Mouse (Mus musculus) cortical plate, adult 2 months (tissue): ENCODE measurements at regions not wholly inside any gene's neighbourhood (a gene's known extent, or its start where the extent isn't known, plus 50 kb on each side); places are given as distances from the start of the nearest gene placed in this dataset.

Experiments used
- H3K27ac ChIP-seq: fragments of 200-500 bp; 2 replicates; pipeline ENCODE4 v1.5.1; 2012; ENCODE audit warnings: low read length, control low read depth, inconsistent platforms; ENCODE audit not compliant: insufficient read depth
- H3K4me1 ChIP-seq: fragments of 200-500 bp; 2 replicates; pipeline ENCODE4 v1.6.1; 2011; ENCODE audit warnings: low read length; ENCODE audit not compliant: control insufficient read depth, insufficient read depth
- H3K4me3 ChIP-seq: fragments of 200-500 bp; 2 replicates; pipeline ENCODE4 v1.5.1; 2011; ENCODE audit warnings: mild to moderate bottlenecking, low read length, control low read depth; ENCODE audit not compliant: insufficient read depth
- CTCF ChIP-seq: fragments of 200-500 bp; IDR thresholded peaks from 2 replicates; pipeline ENCODE4 v1.5.1; 2011; ENCODE audit warnings: mild to moderate bottlenecking, control low read depth, low read length; ENCODE audit not compliant: insufficient read depth; ENCODE audit errors: extremely low read depth
- POLR2A ChIP-seq: fragments of 200-500 bp; IDR thresholded peaks from 2 replicates; pipeline ENCODE4 v1.6.1; 2011; ENCODE audit warnings: mild to moderate bottlenecking, low read length, control low read depth; ENCODE audit not compliant: insufficient read depth; ENCODE audit errors: extremely low read depth

- Histone ChIP-seq H3K27ac (no peak overlapping the region), H3K4me3 (no peak overlapping the region), H3K4me1 (peaks cover 2% of the 10 kb centered on the region; the same call in 1 of the 2 replicates)
- TF ChIP-seq CTCF (no peak), POLR2A (no peak)
Observed at GRCm38 (mm10) chr3:52522886-52523285, 254.8 kb downstream of the Foxo1 start.

GRCm38 (mm10) chr3:52520609-52520947, 252.4 kb downstream of the Foxo1 start:
- no peak for TF ChIP-seq POLR2A
- TF ChIP-seq CTCF: no peak

GRCm38 (mm10) chr3:52519910-52520608, 251.9 kb downstream of the Foxo1 start:
- TF ChIP-seq POLR2A (no peak), CTCF (no peak)
- Histone ChIP-seq H3K27ac (no peak overlapping the region), H3K4me1 (peaks cover 2% of the 10 kb centered on the region; the same call in 1 of the 2 replicates), H3K4me3 (no peak overlapping the region)

More at GRCm38 (mm10) chr3:52520609-52520947, 252.4 kb downstream of the Foxo1 start:
- no peak overlapping the region for H3K4me3 ChIP-seq
- no peak overlapping the region for H3K27ac ChIP-seq
- peaks cover 2% of the 10 kb centered on the region; the same call in 1 of the 2 replicates for H3K4me1 ChIP-seq

DNA sequence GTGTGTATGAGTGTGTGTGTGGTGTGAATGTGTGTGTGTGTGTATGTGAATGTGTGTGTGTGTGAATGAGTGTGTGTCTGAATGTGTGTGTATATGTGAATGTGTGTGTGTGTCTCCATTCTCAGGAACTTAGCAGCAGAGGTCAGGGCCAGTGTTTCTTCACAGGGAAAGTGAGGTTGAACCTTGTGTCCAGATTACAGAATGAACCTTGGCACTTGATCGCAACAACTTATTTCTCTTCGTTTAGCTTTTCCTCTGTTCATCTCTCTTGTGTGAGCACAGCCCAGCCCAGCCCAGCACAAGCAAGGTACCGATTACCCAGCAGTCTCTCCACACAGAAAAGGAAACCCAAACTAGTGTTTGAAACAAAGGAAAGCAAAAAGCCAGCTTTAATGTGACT, 249.7 kb downstream of the Foxo1 start:
- Histone ChIP-seq H3K4me3 (no peak overlapping the region), H3K4me1 (peaks cover 2% of the 10 kb centered on the region; the same call in 1 of the 2 replicates), H3K27ac (no peak overlapping the region)
- no peak for TF ChIP-seq POLR2A

DNA sequence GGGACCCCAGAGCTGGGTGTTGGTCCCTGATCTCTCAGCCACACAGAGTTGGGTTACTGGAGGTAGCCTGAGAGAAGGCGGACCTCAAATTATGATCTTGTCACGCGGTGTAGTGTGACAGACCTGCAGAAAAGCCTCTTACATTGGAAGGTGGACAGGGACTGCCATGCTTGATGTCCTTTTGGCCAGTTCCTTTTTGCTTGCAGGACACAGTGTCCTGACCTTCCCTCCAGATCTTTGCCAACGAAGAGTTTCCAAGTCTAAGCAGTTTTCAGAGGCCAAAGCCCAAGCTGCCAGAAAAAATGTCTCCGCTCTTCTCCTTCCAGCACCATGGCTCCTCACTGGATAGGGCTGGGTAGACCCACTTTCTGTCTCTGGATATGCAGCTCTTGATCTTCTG, 248.6 kb downstream of the Foxo1 start:
- no peak overlapping the region for H3K27ac ChIP-seq
- H3K4me1 ChIP-seq: peaks cover 2% of the 10 kb centered on the region; the same call in 1 of the 2 replicates
- TF ChIP-seq CTCF (no peak), POLR2A (no peak)
- H3K4me3 ChIP-seq: no peak overlapping the region

DNA sequence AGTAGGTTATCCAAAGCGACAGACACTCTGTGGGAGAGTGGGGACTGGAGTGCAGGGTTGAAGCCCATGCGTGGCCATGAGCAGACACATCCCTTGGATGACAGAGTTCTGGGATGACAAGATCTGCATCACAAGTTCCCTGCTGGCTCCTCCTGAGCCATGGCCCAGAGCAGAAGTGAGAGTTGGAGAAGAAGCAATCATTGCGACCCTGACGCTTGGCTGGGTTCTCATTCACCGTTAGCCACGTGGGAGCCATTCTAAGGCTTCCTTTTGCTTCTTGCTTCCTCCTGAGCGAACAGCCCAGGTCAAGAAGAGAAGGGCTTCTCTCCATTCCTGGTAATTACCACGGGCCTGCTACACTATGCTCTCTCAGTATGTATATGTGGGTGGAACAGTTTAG, 244.6 kb downstream of the Foxo1 start:
- H3K27ac ChIP-seq: no peak overlapping the region
- TF ChIP-seq POLR2A (no peak), CTCF (no peak)
- H3K4me1 ChIP-seq: peaks cover 4% of the 10 kb centered on the region; the same call in 1 of the 2 replicates
- H3K4me3 ChIP-seq: no peak overlapping the region

- no peak for TF ChIP-seq POLR2A
- no peak for TF ChIP-seq CTCF
- no peak overlapping the region for H3K4me3 ChIP-seq
- peaks cover 4% of the 10 kb centered on the region; the same call in 1 of the 2 replicates for H3K4me1 ChIP-seq
- no peak overlapping the region for H3K27ac ChIP-seq
Observed at GRCm38 (mm10) chr3:52511549-52511948, 243.4 kb downstream of the Foxo1 start.

GRCm38 (mm10) chr3:52510831-52511230, 242.7 kb downstream of the Foxo1 start:
- no peak for TF ChIP-seq POLR2A
- no peak for TF ChIP-seq CTCF
- Histone ChIP-seq H3K4me1 (peaks cover 4% of the 10 kb centered on the region; the same call in 1 of the 2 replicates), H3K4me3 (no peak overlapping the region), H3K27ac (no peak overlapping the region)

DNA sequence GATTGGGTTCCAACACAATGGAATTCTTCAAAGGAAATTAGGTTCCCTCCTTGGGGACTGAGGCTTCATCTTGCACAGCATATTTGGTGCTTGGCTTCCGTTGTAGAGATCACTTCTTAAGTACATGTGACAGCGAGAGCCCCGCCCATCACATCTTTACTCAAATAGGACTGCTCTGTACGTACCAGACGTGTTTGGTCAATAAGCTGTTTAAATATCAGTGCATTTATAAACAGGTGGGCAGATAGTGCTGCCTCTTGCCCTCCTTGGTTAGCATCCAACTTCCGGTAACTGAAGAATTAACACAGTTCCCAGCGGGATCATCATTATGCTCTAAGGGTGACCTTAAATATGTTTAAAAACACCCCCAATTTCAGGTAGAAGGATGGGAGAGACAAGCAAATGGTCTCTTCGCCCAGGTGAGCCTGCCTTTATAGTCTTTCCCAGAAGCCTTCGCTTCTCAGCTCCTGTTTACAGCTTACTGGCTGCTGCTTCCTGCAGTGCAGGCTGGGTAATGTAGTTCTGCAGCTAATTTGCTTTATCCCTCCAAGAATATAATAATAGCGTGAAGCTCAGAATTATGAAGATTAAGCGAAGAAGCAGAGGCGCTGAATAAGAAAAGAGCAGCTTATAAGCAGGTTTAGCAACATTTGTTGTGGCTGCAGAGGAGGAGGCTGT, 242.1 kb downstream of the Foxo1 start:
- Histone ChIP-seq H3K27ac (0 out of 2 replicates have a peak overlapping the region, but pooled peaks have one; percentile 30), H3K4me1 (peaks cover 4% of the 10 kb centered on the region; the same call in 1 of the 2 replicates), H3K4me3 (no peak overlapping the region)
- TF ChIP-seq POLR2A (peak; percentile 31; the same call in 1 of the 2 replicates), CTCF (no peak)

DNA sequence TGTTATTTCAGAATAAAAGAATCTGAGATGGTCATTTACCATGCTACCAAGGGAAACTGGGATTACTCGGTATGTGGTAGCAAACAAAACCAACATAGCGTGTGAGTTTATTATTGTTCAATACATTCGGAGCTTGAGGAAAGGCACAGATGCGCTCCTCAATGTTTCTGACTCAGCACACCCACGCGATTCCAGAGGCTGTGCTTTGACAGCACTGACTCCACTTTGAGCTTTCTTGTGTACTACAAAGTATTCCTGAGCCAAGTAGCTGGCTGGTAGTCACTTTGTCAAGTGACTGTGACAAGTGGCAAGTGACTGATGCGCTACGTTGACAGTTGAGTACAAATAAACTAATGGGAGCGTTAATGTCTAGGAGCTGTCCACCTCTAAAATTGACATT, 235.8 kb downstream of the Foxo1 start:
- H3K4me3 ChIP-seq: no peak overlapping the region
- no peaks in the 10 kb centered on the region for H3K4me1 ChIP-seq
- TF ChIP-seq POLR2A (no peak), CTCF (no peak)
- no peak overlapping the region for H3K27ac ChIP-seq
